Mouse (Mus musculus) lung, embryonic 15.5 days (tissue): Measurements from ENCODE around the gene Snx29. TPM values are rescaled to one million over a fixed set of nuclear protein-coding genes. Genes with fewer than 3 reads are reported as not detected.
"Not testable (repeated sequence)": the region's sequence is repeated elsewhere in the genome, so short reads cannot be mapped to it uniquely, and the experiment has no call there.

ENCODE experiments used
- ATAC-seq: fragments of 200-750 bp; cut with Nextera tagmentation; 2 replicates; pipeline ENCODE4 v1.8.0; 2017; ENCODE audit warnings: moderate number of reproducible peaks, borderline replicate concordance; ENCODE audit not compliant: low FRiP score, low TSS enrichment; ENCODE audit errors: extremely low read depth
- H3K27ac ChIP-seq: fragments of 300-500 bp; sonication (generic); 2 replicates; pipeline ENCODE4 v1.5.1; 2015; ENCODE audit warnings: moderate library complexity, mild to moderate bottlenecking, inconsistent platforms
- H3K27me3 ChIP-seq: fragments of 300-500 bp; sonication (generic); 2 replicates; pipeline ENCODE4 v1.6.1; 2015; ENCODE audit warnings: inconsistent platforms
- H3K36me3 ChIP-seq: fragments of 300-500 bp; sonication (generic); 2 replicates; pipeline ENCODE4 v1.6.1; 2015; ENCODE audit warnings: inconsistent platforms
- H3K4me1 ChIP-seq: fragments of 300-500 bp; sonication (generic); 2 replicates; pipeline ENCODE4 v1.6.1; 2015; ENCODE audit warnings: inconsistent platforms
- H3K4me2 ChIP-seq: fragments of 300-500 bp; sonication (generic); 2 replicates; pipeline ENCODE4 v1.6.1; 2015; ENCODE audit warnings: inconsistent platforms, mild to moderate bottlenecking, moderate library complexity
- H3K4me3 ChIP-seq: fragments of 300-500 bp; sonication (generic); 2 replicates; pipeline ENCODE4 v1.5.1; 2015; ENCODE audit warnings: mild to moderate bottlenecking, inconsistent platforms
- H3K9ac ChIP-seq: fragments of 300-500 bp; sonication (generic); 2 replicates; pipeline ENCODE4 v1.6.1; 2015; ENCODE audit warnings: inconsistent platforms
- H3K9me3 ChIP-seq: fragments of 300-500 bp; sonication (generic); 2 replicates; pipeline ENCODE4 v1.6.1; 2016; ENCODE audit warnings: inconsistent platforms
- WGBS: fragments of 180-500 bp; shearing (Covaris S2); methylation state at CpG from one replicate; pipeline ENCODE4 v1.1.7; 2015; 5-methylcytosine and 5-hydroxymethylcytosine counted together
- polyA plus RNA-seq: library from polyadenylated mRNA; unstranded; fragments of >200 nt; fragmentation: Nextera tagmentation; extraction: Ambion mirVana; gene quantifications from 2 replicates; pipeline ENCODE4 v1.2.1, GENCODE M21; 2015

Gene Snx29
- polyA plus RNA-seq, 1 experiment from 2014 or later = 12.6 TPM

GRCm38 (mm10) chr16:11439417-11439816 lies 116.7 kb downstream of the Snx29 start:
- 78% methylated on average over 6 of the region's 6 CpGs for WGBS
- Histone ChIP-seq H3K36me3 (no peaks in the 10 kb centered on the region), H3K4me3 (no peak overlapping the region), H3K27me3 (no peaks in the 10 kb centered on the region), H3K4me1 (peaks cover 20% of the 10 kb centered on the region), H3K27ac (peak overlapping the region; percentile 95), H3K4me2 (no peak overlapping the region), H3K9me3 (no peaks in the 10 kb centered on the region), H3K9ac (no peak overlapping the region)
- peak; percentile 80 for ATAC-seq

GRCm38 (mm10) chr16:11441616-11442015 lies 118.9 kb downstream of the Snx29 start:
- Histone ChIP-seq H3K4me2 (no peak overlapping the region), H3K36me3 (no peaks in the 10 kb centered on the region), H3K27ac (no peak overlapping the region), H3K4me1 (peaks cover 19% of the 10 kb centered on the region), H3K27me3 (no peaks in the 10 kb centered on the region), H3K9ac (no peak overlapping the region), H3K9me3 (no peaks in the 10 kb centered on the region), H3K4me3 (no peak overlapping the region)
- ATAC-seq = no peak
- WGBS = 76% methylated on average over 4 of the region's 4 CpGs

GRCm38 (mm10) chr16:11442534-11442933 lies 119.8 kb downstream of the Snx29 start:
- H3K27ac ChIP-seq = no peak overlapping the region
- H3K4me2 ChIP-seq = no peak overlapping the region
- peaks cover 11% of the 10 kb centered on the region for H3K4me1 ChIP-seq
- no peaks in the 10 kb centered on the region for H3K36me3 ChIP-seq
- H3K9me3 ChIP-seq = no peaks in the 10 kb centered on the region
- H3K9ac ChIP-seq = no peak overlapping the region
- H3K27me3 ChIP-seq = no peaks in the 10 kb centered on the region
- no peak for ATAC-seq
- H3K4me3 ChIP-seq = no peak overlapping the region

GRCm38 (mm10) chr16:11444626-11445025 lies 121.9 kb downstream of the Snx29 start:
- H3K27ac ChIP-seq = no peak overlapping the region
- H3K4me1 ChIP-seq = no peaks in the 10 kb centered on the region; the same call in none of the 2 replicates
- WGBS = 59% methylated on average over 1 of the region's 1 CpGs
- H3K4me2 ChIP-seq = no peak overlapping the region
- no peaks in the 10 kb centered on the region for H3K9me3 ChIP-seq
- H3K36me3 ChIP-seq = no peaks in the 10 kb centered on the region
- ATAC-seq = no peak
- H3K4me3 ChIP-seq = no peak overlapping the region
- no peak overlapping the region for H3K9ac ChIP-seq
- no peaks in the 10 kb centered on the region for H3K27me3 ChIP-seq

- no peak overlapping the region for H3K9ac ChIP-seq
- H3K4me1 ChIP-seq = no peaks in the 10 kb centered on the region
- 77% methylated on average over 4 of the region's 4 CpGs for WGBS
- H3K27me3 ChIP-seq = no peaks in the 10 kb centered on the region
- ATAC-seq = no peak
- H3K9me3 ChIP-seq = no peaks in the 10 kb centered on the region
- H3K36me3 ChIP-seq = no peaks in the 10 kb centered on the region
- no peak overlapping the region for H3K4me2 ChIP-seq
- no peak overlapping the region for H3K27ac ChIP-seq
- H3K4me3 ChIP-seq = no peak overlapping the region
These were observed 124.3 kb downstream of the Snx29 start for GRCm38 (mm10) chr16:11446977-11447376.

GRCm38 (mm10) chr16:11447905-11448304 lies 125.2 kb downstream of the Snx29 start:
- Histone ChIP-seq H3K27me3 (no peaks in the 10 kb centered on the region), H3K36me3 (0 out of 2 replicates have a peak, but pooled peaks cover 1% of the 10 kb centered on the region), H3K4me1 (no peaks in the 10 kb centered on the region), H3K4me2 (no peak overlapping the region), H3K9ac (no peak overlapping the region), H3K4me3 (no peak overlapping the region), H3K9me3 (no peaks in the 10 kb centered on the region), H3K27ac (no peak overlapping the region)
- no peak for ATAC-seq
- WGBS = 84% methylated on average over 5 of the region's 5 CpGs

- ATAC-seq, H3K4me2 ChIP-seq, H3K27me3 ChIP-seq, H3K9me3 ChIP-seq, H3K4me3 ChIP-seq, H3K4me1 ChIP-seq, H3K9ac ChIP-seq, H3K27ac ChIP-seq, H3K36me3 ChIP-seq: not testable (repeated sequence)
- WGBS = 91% methylated on average over 4 of the region's 4 CpGs
These were observed 126.0 kb downstream of the Snx29 start for GRCm38 (mm10) chr16:11448696-11449095.

- ATAC-seq = no peak
- Histone ChIP-seq H3K4me2 (no peak overlapping the region), H3K27ac (no peak overlapping the region), H3K4me3 (no peak overlapping the region), H3K4me1 (no peaks in the 10 kb centered on the region), H3K9ac (no peak overlapping the region), H3K36me3 (peaks cover 11% of the 10 kb centered on the region), H3K9me3 (no peaks in the 10 kb centered on the region), H3K27me3 (no peaks in the 10 kb centered on the region)
- 93% methylated on average over 4 of the region's 4 CpGs for WGBS
These were observed 126.6 kb downstream of the Snx29 start for GRCm38 (mm10) chr16:11449344-11449743.

- 79% methylated on average over 4 of the region's 4 CpGs for WGBS
- ATAC-seq = no peak
- Histone ChIP-seq H3K9me3 (no peaks in the 10 kb centered on the region), H3K36me3 (peaks cover 11% of the 10 kb centered on the region), H3K9ac (no peak overlapping the region), H3K4me3 (no peak overlapping the region), H3K27ac (no peak overlapping the region), H3K4me1 (no peaks in the 10 kb centered on the region), H3K27me3 (no peaks in the 10 kb centered on the region), H3K4me2 (no peak overlapping the region)
These were observed 127.9 kb downstream of the Snx29 start for GRCm38 (mm10) chr16:11450626-11451025.

- Histone ChIP-seq H3K36me3 (peaks cover 11% of the 10 kb centered on the region), H3K9me3 (no peaks in the 10 kb centered on the region), H3K27ac (no peak overlapping the region), H3K4me1 (no peaks in the 10 kb centered on the region), H3K27me3 (no peaks in the 10 kb centered on the region), H3K9ac (no peak overlapping the region), H3K4me2 (no peak overlapping the region), H3K4me3 (no peak overlapping the region)
- 92% methylated on average over 4 of the region's 4 CpGs for WGBS
- ATAC-seq = no peak
These were observed 132.2 kb downstream of the Snx29 start for GRCm38 (mm10) chr16:11454871-11455270.

- 0 out of 2 replicates have a peak, but pooled peaks cover under 1% of the 10 kb centered on the region for H3K4me1 ChIP-seq
- 66% methylated on average over 5 of the region's 5 CpGs for WGBS
- no peaks in the 10 kb centered on the region for H3K27me3 ChIP-seq
- no peak overlapping the region for H3K4me2 ChIP-seq
- peaks cover 11% of the 10 kb centered on the region for H3K36me3 ChIP-seq
- H3K9me3 ChIP-seq = no peaks in the 10 kb centered on the region
- H3K27ac ChIP-seq = no peak overlapping the region
- H3K4me3 ChIP-seq = no peak overlapping the region
- no peak overlapping the region for H3K9ac ChIP-seq
- no peak for ATAC-seq
These were observed 132.9 kb downstream of the Snx29 start for GRCm38 (mm10) chr16:11455545-11456140.

GRCm38 (mm10) chr16:11456141-11456645 lies 133.5 kb downstream of the Snx29 start:
- Histone ChIP-seq H3K27me3 (no peaks in the 10 kb centered on the region), H3K27ac (no peak overlapping the region)
- 0 out of 2 replicates have a peak, but pooled peaks have one; percentile 32 for ATAC-seq

More at GRCm38 (mm10) chr16:11456141-11456645, 133.5 kb downstream of the Snx29 start:
- Histone ChIP-seq H3K4me3 (no peak overlapping the region), H3K4me2 (no peak overlapping the region), H3K9ac (no peak overlapping the region), H3K36me3 (peaks cover 11% of the 10 kb centered on the region), H3K9me3 (no peaks in the 10 kb centered on the region), H3K4me1 (0 out of 2 replicates have a peak, but pooled peaks cover 5% of the 10 kb centered on the region)
- 72% methylated on average over 5 of the region's 5 CpGs for WGBS
